Mouse (Mus musculus) spleen, adult 2 months (tissue): Measurements from ENCODE around the gene Cdk18. TPM values are rescaled to one million over a fixed set of nuclear protein-coding genes. Genes with fewer than 3 reads are reported as not detected.

Experiments used
- DNase-seq, 2 experiments: peaks; one replicate each; pipeline versions ENCODE4 v3.0.0 to v3.0.0-alpha.2; 2012 to 2021; ENCODE audit warnings: low spot score in 2 of 2, low read depth in 1 of 2
- H3K27ac ChIP-seq: fragments of 200-500 bp; 2 replicates; pipeline ENCODE4 v1.5.1; 2012; ENCODE audit warnings: low read length, inconsistent platforms; ENCODE audit not compliant: insufficient read depth
- H3K27me3 ChIP-seq: fragments of 200-500 bp; 2 replicates; pipeline ENCODE4 v1.6.1; 2012; ENCODE audit warnings: mild to moderate bottlenecking, moderate library complexity, low read length, inconsistent platforms; ENCODE audit not compliant: control insufficient read depth, insufficient read depth
- H3K36me3 ChIP-seq: fragments of 200-500 bp; 2 replicates; pipeline ENCODE4 v1.6.1; 2012; ENCODE audit warnings: mild to moderate bottlenecking, low read length, inconsistent platforms; ENCODE audit not compliant: control insufficient read depth, insufficient read depth
- H3K4me1 ChIP-seq: fragments of 200-500 bp; 2 replicates; pipeline ENCODE4 v1.6.1; 2011; ENCODE audit warnings: inconsistent platforms; ENCODE audit not compliant: control insufficient read depth, insufficient read depth, insufficient read length
- H3K4me3 ChIP-seq: fragments of 200-500 bp; 2 replicates; pipeline ENCODE4 v1.5.1; 2011; ENCODE audit warnings: mild to moderate bottlenecking, inconsistent platforms; ENCODE audit not compliant: insufficient read depth, insufficient read length; ENCODE audit errors: extremely low read depth
- CTCF ChIP-seq: fragments of 200-500 bp; IDR thresholded peaks from 2 replicates; pipeline ENCODE4 v1.5.1; 2011; ENCODE audit warnings: mild to moderate bottlenecking, inconsistent platforms; ENCODE audit not compliant: insufficient read depth, insufficient read length, insufficient replicate concordance; ENCODE audit errors: extremely low read depth
- POLR2A ChIP-seq: fragments of 200-500 bp; IDR thresholded peaks from 2 replicates; pipeline ENCODE4 v1.6.1; 2011; ENCODE audit warnings: low read depth, low read length, inconsistent platforms
- WGBS: fragments of 180-500 bp; shearing (Covaris S2); methylation state at CpG from one replicate; pipeline ENCODE4 v1.1.7; 2018; 5-methylcytosine and 5-hydroxymethylcytosine counted together
- polyA plus RNA-seq: library from polyadenylated mRNA; depleted of rRNA; stranded (reverse); fragments of >200 nt; gene quantifications from 2 replicates; pipeline ENCODE4 v1.2.3, GENCODE M21; 2012

Gene Cdk18
- polyA plus RNA-seq, 1 experiment, result 2.3 TPM

GRCm38 (mm10) chr1:132099016-132099415 lies 40.5 kb downstream of the Cdk18 start:
- Histone ChIP-seq H3K27ac (no peak overlapping the region), H3K4me1 (peaks cover 18% of the 10 kb centered on the region), H3K36me3 (no peaks in the 10 kb centered on the region), H3K4me3 (no peak overlapping the region), H3K27me3 (no peaks in the 10 kb centered on the region)
- 49% methylated on average over 4 of the region's 4 CpGs for WGBS
- DNase-seq, result no peak
- TF ChIP-seq CTCF (no peak), POLR2A (no peak)

GRCm38 (mm10) chr1:132098076-132098475 lies 41.4 kb downstream of the Cdk18 start:
- H3K27ac ChIP-seq, result no peak overlapping the region
- 13% methylated on average over 1 of the region's 1 CpGs for WGBS
- H3K4me3 ChIP-seq, result no peak overlapping the region
- no peak for TF ChIP-seq CTCF
- TF ChIP-seq POLR2A, result no peak
- H3K27me3 ChIP-seq, result no peaks in the 10 kb centered on the region
- H3K4me1 ChIP-seq, result peaks cover 18% of the 10 kb centered on the region
- H3K36me3 ChIP-seq, result no peaks in the 10 kb centered on the region
- no peak for DNase-seq

- peaks cover 10% of the 10 kb centered on the region for H3K4me1 ChIP-seq
- no peaks in the 10 kb centered on the region for H3K27me3 ChIP-seq
- H3K27ac ChIP-seq, result no peak overlapping the region
- no peak for DNase-seq
- H3K4me3 ChIP-seq, result no peak overlapping the region
- TF ChIP-seq POLR2A, result no peak
- H3K36me3 ChIP-seq, result no peaks in the 10 kb centered on the region
- 39% methylated on average over 11 of the region's 11 CpGs for WGBS
Observed at GRCm38 (mm10) chr1:132095356-132096004, 44.0 kb downstream of the Cdk18 start.

GRCm38 (mm10) chr1:132093269-132093668 lies 46.2 kb downstream of the Cdk18 start:
- TF ChIP-seq CTCF (no peak), POLR2A (no peak)
- no peaks in the 10 kb centered on the region for H3K36me3 ChIP-seq
- no peak for DNase-seq
- no peaks in the 10 kb centered on the region for H3K27me3 ChIP-seq
- H3K4me1 ChIP-seq, result peaks cover 8% of the 10 kb centered on the region
- H3K27ac ChIP-seq, result no peak overlapping the region
- no peak overlapping the region for H3K4me3 ChIP-seq
- WGBS, result 91% methylated on average over 4 of the region's 4 CpGs

GRCm38 (mm10) chr1:132090266-132090665 lies 49.2 kb downstream of the Cdk18 start:
- Histone ChIP-seq H3K4me3 (no peak overlapping the region), H3K27ac (no peak overlapping the region), H3K27me3 (no peaks in the 10 kb centered on the region), H3K36me3 (no peaks in the 10 kb centered on the region), H3K4me1 (no peaks in the 10 kb centered on the region)
- 91% methylated on average over 4 of the region's 4 CpGs for WGBS
- TF ChIP-seq POLR2A (no peak), CTCF (no peak)
- DNase-seq, result no peak

- Histone ChIP-seq H3K36me3 (no peaks in the 10 kb centered on the region), H3K4me1 (no peaks in the 10 kb centered on the region), H3K4me3 (no peak overlapping the region), H3K27me3 (no peaks in the 10 kb centered on the region), H3K27ac (no peak overlapping the region)
- DNase-seq, result no peak
- 83% methylated on average over 6 of the region's 6 CpGs for WGBS
- TF ChIP-seq CTCF (no peak), POLR2A (no peak)
Observed at GRCm38 (mm10) chr1:132089767-132090166, 49.7 kb downstream of the Cdk18 start.

GRCm38 (mm10) chr1:132088181-132088671 lies 51.3 kb downstream of the Cdk18 start:
- Histone ChIP-seq H3K27me3 (no peaks in the 10 kb centered on the region), H3K4me3 (no peak overlapping the region), H3K36me3 (no peaks in the 10 kb centered on the region), H3K27ac (no peak overlapping the region), H3K4me1 (no peaks in the 10 kb centered on the region)
- no peak for DNase-seq
- 90% methylated on average over 5 of the region's 5 CpGs for whole genome bisulfite sequencing
- no peak for TF ChIP-seq POLR2A
- TF ChIP-seq CTCF, result no peak
